Mouse (Mus musculus): ENCODE measurements around the gene Gfap. TPM values are rescaled to one million over a fixed set of nuclear protein-coding genes. Genes with fewer than 3 reads are reported as not detected.

Gfap gene
- polyA plus RNA-seq, 1 experiment from 2014 or later: 1.1 TPM

DNA sequence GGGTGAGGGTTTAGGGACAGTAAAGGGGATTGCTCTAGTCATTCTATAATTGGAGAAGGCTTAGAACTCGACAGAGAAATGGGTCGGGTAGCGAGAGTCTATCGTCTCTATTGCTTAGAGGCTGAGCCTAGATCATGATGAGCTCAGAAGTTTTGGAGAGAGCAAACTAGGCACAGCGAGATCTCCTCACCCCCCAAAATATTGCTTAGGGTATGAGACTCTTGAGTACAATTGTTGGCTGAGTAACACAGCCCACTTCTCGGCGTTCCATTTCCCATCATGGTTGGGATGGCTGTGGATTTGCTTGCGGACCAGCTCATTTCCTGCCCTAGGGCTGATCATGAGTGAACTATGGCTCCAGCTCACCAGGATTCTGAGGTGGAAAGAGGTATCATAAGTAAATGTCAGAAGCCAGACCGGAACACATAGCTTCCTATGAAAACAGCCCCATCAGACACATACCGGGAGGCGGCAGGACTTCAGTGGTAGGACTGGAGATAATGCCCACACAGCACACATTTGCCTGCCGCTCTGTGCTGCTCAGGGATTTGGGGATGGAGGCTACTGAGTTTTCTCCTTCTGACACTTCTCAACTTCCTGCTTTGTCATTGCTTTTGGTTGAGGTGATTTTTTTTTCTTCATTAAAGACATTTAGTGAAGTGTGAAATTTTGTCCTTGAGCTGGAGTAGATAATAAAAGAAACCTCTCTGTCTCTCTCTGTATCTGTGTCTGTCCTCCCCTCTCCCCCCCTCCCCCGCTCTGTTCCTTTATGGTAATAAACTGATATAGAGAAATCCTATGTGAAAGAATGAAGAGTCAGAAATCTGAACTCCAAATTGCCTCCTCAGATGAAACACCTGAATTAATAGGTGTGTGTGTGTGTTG lies 19.2 kb downstream of the Gfap start:
- Histone ChIP-seq H3K4me1 (replicated peaks; ENCODE audit: control insufficient read depth, insufficient read depth) (0 out of 2 replicates have a peak, but pooled peaks cover 3% of the 10 kb centered on the region), H3K27me3 (ENCODE audit: control insufficient read depth, insufficient read depth, low read length) (no peaks in the 10 kb centered on the region), H3K9ac (ENCODE audit: low read length) (peak overlapping the region; percentile 82), H3K9me3 (ENCODE audit: control insufficient read depth, low read length) (no peaks in the 10 kb centered on the region), H3K27ac (replicated peaks) (no peak overlapping the region), H3K36me3 (ENCODE audit: control insufficient read depth, insufficient read depth, low read length) (no peaks in the 10 kb centered on the region; the same call in 1 of the 2 replicates), H3K4me2 (replicated peaks; ENCODE audit: low read depth) (peak overlapping the region; percentile 75), H3K4me3 (ENCODE audit: low read depth, low read length) (peak overlapping the region; percentile 69)
- ATAC-seq (ENCODE audit: low FRiP score, low TSS enrichment) (no peak; the same call in 1 of the 2 replicates), DNase-seq (ENCODE audit: low spot score) (no peak)
- TF ChIP-seq CTCF (IDR thresholded peaks at IDR 0.05; ENCODE audit: low read depth) (no peak), EP300 (optimal IDR thresholded peaks at IDR 0.05) (no peak)
- WGBS: 13% methylated on average over 13 of the region's 13 CpGs

- H3K27me3 ChIP-seq (ENCODE audit: control insufficient read depth, insufficient read depth, low read length): no peaks in the 10 kb centered on the region
- H3K9me3 ChIP-seq (ENCODE audit: control insufficient read depth, low read length): no peaks in the 10 kb centered on the region
- ATAC-seq (ENCODE audit: low FRiP score, low TSS enrichment) (peak; percentile 92), DNase-seq (ENCODE audit: low spot score) (peak; percentile 94)
- H3K36me3 ChIP-seq (ENCODE audit: control insufficient read depth, insufficient read depth, low read length): no peaks in the 10 kb centered on the region; the same call in 1 of the 2 replicates
- peak within 1 kb of the TSS; percentile 75 for H3K4me2 ChIP-seq (replicated peaks; ENCODE audit: low read depth)
- 0 out of 2 replicates have a peak, but pooled peaks cover 3% of the 10 kb centered on the region for H3K4me1 ChIP-seq (replicated peaks; ENCODE audit: control insufficient read depth, insufficient read depth)
- under 1% methylated on average over 62 of the region's 62 CpGs for WGBS
- peak within 1 kb of the TSS; percentile 82 for H3K9ac ChIP-seq (ENCODE audit: low read length)
- peak within 1 kb of the TSS; percentile 69 for H3K4me3 ChIP-seq (ENCODE audit: low read depth, low read length)
- TF ChIP-seq CTCF (IDR thresholded peaks at IDR 0.05; ENCODE audit: low read depth) (no peak), EP300 (optimal IDR thresholded peaks at IDR 0.05) (peak; percentile 96)
- peak within 1 kb of the TSS; percentile 74 for H3K27ac ChIP-seq (replicated peaks)
These were observed 20.0 kb downstream of the Gfap start, which contains the start of the genes Eftud2 and Ccdc103 for GRCm38 (mm10) chr11:102880585-102881313. TSS of gene Eftud2 (minus strand) at chr11:102880985. TSS of gene Ccdc103 (plus strand) at chr11:102881204.

DNA sequence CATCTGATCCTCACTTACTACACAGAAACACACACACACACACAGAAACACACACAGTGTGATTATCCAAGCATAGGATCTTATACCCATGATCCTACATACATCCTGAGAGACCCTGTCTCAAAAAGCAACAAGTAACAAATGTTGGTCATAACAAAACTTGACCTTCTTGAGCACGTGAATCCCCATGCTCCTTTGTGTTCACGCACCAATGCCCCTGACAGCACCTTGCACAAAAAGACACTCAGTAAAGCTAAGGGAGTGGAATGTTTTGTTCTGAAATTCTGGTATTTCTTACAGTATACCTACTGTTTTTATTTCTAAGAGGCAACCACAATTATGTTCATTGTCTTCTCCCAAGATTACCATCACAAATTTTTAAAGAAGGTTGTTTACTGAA lies 21.2 kb downstream of the Gfap start:
- TF ChIP-seq CTCF (IDR thresholded peaks at IDR 0.05; ENCODE audit: low read depth): no peak
- no peak for TF ChIP-seq EP300 (optimal IDR thresholded peaks at IDR 0.05)
- Histone ChIP-seq H3K36me3 (ENCODE audit: control insufficient read depth, insufficient read depth, low read length) (peaks cover 2% of the 10 kb centered on the region; the same call in 1 of the 2 replicates), H3K27me3 (ENCODE audit: control insufficient read depth, insufficient read depth, low read length) (no peaks in the 10 kb centered on the region), H3K27ac (replicated peaks) (no peak overlapping the region), H3K4me1 (replicated peaks; ENCODE audit: control insufficient read depth, insufficient read depth) (0 out of 2 replicates have a peak, but pooled peaks cover 3% of the 10 kb centered on the region), H3K9me3 (ENCODE audit: control insufficient read depth, low read length) (no peaks in the 10 kb centered on the region), H3K9ac (ENCODE audit: low read length) (no peak overlapping the region), H3K4me3 (ENCODE audit: low read depth, low read length) (no peak overlapping the region), H3K4me2 (replicated peaks; ENCODE audit: low read depth) (no peak overlapping the region)
- 76% methylated on average over 2 of the region's 2 CpGs for WGBS
- ATAC-seq (ENCODE audit: low FRiP score, low TSS enrichment) (no peak), DNase-seq (ENCODE audit: low spot score) (no peak)

GRCm38 (mm10) chr11:102874801-102875334 lies 25.8 kb downstream of the Gfap start:
- Histone ChIP-seq H3K9ac (ENCODE audit: low read length) (no peak overlapping the region), H3K4me3 (ENCODE audit: low read depth, low read length) (no peak overlapping the region), H3K27ac (replicated peaks) (no peak overlapping the region), H3K27me3 (ENCODE audit: control insufficient read depth, insufficient read depth, low read length) (no peaks in the 10 kb centered on the region), H3K4me1 (replicated peaks; ENCODE audit: control insufficient read depth, insufficient read depth) (no peaks in the 10 kb centered on the region), H3K4me2 (replicated peaks; ENCODE audit: low read depth) (no peak overlapping the region), H3K9me3 (ENCODE audit: control insufficient read depth, low read length) (no peaks in the 10 kb centered on the region), H3K36me3 (ENCODE audit: control insufficient read depth, insufficient read depth, low read length) (peaks cover 9% of the 10 kb centered on the region; the same call in 1 of the 2 replicates)
- ATAC-seq (ENCODE audit: low FRiP score, low TSS enrichment): no peak
- no peak for DNase-seq (ENCODE audit: low spot score)
- 85% methylated on average over 7 of the region's 7 CpGs for WGBS
- TF ChIP-seq EP300 (optimal IDR thresholded peaks at IDR 0.05): no peak
- TF ChIP-seq CTCF (IDR thresholded peaks at IDR 0.05; ENCODE audit: low read depth): no peak

DNA sequence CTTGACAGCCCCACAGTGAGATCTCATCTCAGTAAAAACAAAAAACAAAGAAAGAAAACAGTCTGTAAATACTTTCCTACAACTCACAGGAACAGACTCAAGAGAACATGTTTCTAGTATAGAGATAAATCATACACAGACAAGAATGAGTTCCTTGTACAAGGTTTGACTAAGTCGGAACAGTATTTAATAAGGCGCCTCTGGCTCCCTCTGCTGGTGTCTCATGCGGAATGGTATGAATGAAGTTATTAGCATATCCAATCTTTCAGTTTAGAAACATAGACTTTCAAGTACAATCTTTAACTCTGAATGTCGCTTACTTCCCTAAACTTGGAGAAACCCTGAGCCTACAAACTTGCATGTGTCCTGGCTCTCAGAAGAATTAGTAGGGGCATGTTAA lies 36.4 kb downstream of the Gfap start:
- Histone ChIP-seq H3K27me3 (ENCODE audit: control insufficient read depth, insufficient read depth, low read length) (no peaks in the 10 kb centered on the region), H3K9ac (ENCODE audit: low read length) (no peak overlapping the region), H3K4me3 (ENCODE audit: low read depth, low read length) (no peak overlapping the region), H3K36me3 (ENCODE audit: control insufficient read depth, insufficient read depth, low read length) (peaks cover 15% of the 10 kb centered on the region), H3K9me3 (ENCODE audit: control insufficient read depth, low read length) (no peaks in the 10 kb centered on the region), H3K27ac (replicated peaks) (no peak overlapping the region), H3K4me2 (replicated peaks; ENCODE audit: low read depth) (no peak overlapping the region), H3K4me1 (replicated peaks; ENCODE audit: control insufficient read depth, insufficient read depth) (no peaks in the 10 kb centered on the region)
- WGBS: 22% methylated on average over 4 of the region's 4 CpGs
- peak; percentile 76 for DNase-seq (ENCODE audit: low spot score)
- ATAC-seq (ENCODE audit: low FRiP score, low TSS enrichment): no peak
- no peak for TF ChIP-seq EP300 (optimal IDR thresholded peaks at IDR 0.05)
- TF ChIP-seq CTCF (IDR thresholded peaks at IDR 0.05; ENCODE audit: low read depth): peak; percentile 91
